Mouse (Mus musculus): ENCODE data around the gene Preb. TPM values are rescaled to one million over a fixed set of nuclear protein-coding genes. Genes with fewer than 3 reads are reported as not detected.

Gene Preb
- total and polyA plus RNA-seq, 3 experiments: 35.4 to 82.7 (median 48.9) TPM

- no peak for ATAC-seq (ENCODE audit: extremely low read depth, insufficient number of reproducible peaks, low FRiP score, poor library complexity, severe bottlenecking)
- no peaks in the 10 kb centered on the region for H3K9me3 ChIP-seq (replicated peaks)
- no peak for DNase-seq (ENCODE audit: low spot score)
- H3K27me3 ChIP-seq (ENCODE audit: insufficient read depth, low read length): peaks cover 30% of the 10 kb centered on the region
- peaks cover 14% of the 10 kb centered on the region for H3K4me1 ChIP-seq (ENCODE audit: insufficient read depth, low read depth, low read length)
- H3K36me3 ChIP-seq (replicated peaks): no peaks in the 10 kb centered on the region
- no peak overlapping the region for H3K4me3 ChIP-seq (ENCODE audit: low read depth, low read length)
- no peak for TF ChIP-seq TAL1 (conservative IDR thresholded peaks at IDR 0.05; ENCODE audit: low read depth, low read length)
- no peak for TF ChIP-seq GATA1 (IDR thresholded peaks at IDR 0.05; ENCODE audit: borderline replicate concordance, low read length)
- no peak for TF ChIP-seq GATA2 (IDR thresholded peaks at IDR 0.05; ENCODE audit: borderline replicate concordance, low read depth, low read length)
- TF ChIP-seq CTCF (IDR thresholded peaks at IDR 0.05; ENCODE audit: low read depth, low read length): no peak
These were observed 15.8 kb downstream of the Preb start for GRCm38 (mm10) chr5:30944344-30944743.

DNA sequence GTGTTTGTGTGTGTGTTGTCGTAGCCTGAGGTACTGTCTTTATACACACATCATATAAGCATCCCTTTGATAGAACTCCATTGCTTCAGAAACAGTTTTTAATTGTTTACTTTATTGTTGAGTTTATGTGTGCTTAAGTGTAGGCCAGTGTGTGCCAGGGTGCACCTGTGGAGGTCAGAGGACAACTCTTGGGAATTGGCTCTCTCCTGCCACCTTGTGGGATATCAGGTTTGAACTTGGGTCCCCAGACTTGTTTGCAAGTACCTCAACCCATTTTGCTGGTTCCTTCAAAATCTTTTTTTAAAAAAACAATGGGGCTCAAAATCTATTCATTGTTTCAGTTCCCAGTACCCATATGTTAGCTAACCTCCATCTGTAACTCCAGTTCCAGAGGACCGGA is 17.2 kb downstream of the Preb start:
- TF ChIP-seq TAL1 (conservative IDR thresholded peaks at IDR 0.05; ENCODE audit: low read depth, low read length) (no peak), POLR2AphosphoS5 (IDR thresholded peaks at IDR 0.05; ENCODE audit: insufficient replicate concordance, low read depth, low read length) (no peak), GATA1 (IDR thresholded peaks at IDR 0.05; ENCODE audit: borderline replicate concordance, low read length) (no peak), GATA2 (IDR thresholded peaks at IDR 0.05; ENCODE audit: borderline replicate concordance, low read depth, low read length) (no peak), CTCF (IDR thresholded peaks at IDR 0.05; ENCODE audit: low read depth, low read length) (no peak)
- no peak for DNase-seq (ENCODE audit: low spot score)

DNA sequence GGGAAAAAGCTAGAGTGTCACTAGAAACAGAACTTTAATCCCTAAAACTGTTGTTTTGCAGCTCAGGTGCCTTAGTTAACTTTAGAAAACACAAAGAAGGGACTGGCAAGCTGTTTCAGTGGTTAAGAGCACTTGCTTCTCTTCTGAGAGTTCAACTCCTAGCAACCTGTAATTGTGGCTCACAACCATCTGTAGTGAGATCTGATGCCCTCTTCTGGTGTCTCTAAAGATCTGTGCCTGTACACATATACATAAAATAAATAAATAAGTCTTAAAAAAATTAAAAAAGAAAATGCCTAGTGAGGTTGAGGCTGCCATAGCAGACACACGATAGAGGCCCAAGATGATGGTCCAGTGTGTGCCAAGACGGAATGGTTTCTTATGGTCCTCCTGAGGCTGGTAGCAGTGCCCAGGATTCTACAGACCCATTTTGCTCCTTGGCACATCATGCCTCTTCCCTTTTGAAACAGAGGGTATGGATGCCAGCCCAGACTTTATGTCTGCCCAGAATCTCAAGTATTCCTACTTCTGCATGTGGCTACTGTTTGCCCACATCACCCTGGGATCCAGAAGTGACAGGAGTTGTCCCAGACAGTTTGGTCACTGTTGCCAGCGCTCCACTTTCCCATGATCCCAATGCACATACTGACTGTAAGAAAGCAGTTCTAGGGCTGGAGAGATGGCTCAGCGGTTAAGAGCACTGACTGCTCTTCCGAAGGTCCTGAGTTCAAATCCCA is 25.3 kb downstream of the Preb start:
- Histone ChIP-seq H3K27me3 (ENCODE audit: insufficient read depth, low read length) (peaks cover 33% of the 10 kb centered on the region), H3K9me3 (replicated peaks) (no peaks in the 10 kb centered on the region), H3K36me3 (replicated peaks) (peaks cover 4% of the 10 kb centered on the region), H3K4me1 (ENCODE audit: insufficient read depth, low read depth, low read length) (no peaks in the 10 kb centered on the region; the same call in 1 of the 2 replicates), H3K4me3 (ENCODE audit: low read depth, low read length) (no peak overlapping the region)
- no peak for ATAC-seq (ENCODE audit: extremely low read depth, insufficient number of reproducible peaks, low FRiP score, poor library complexity, severe bottlenecking)
- TF ChIP-seq POLR2AphosphoS5 (IDR thresholded peaks at IDR 0.05; ENCODE audit: insufficient replicate concordance, low read depth, low read length) (no peak), TAL1 (conservative IDR thresholded peaks at IDR 0.05; ENCODE audit: low read depth, low read length) (no peak), CTCF (IDR thresholded peaks at IDR 0.05; ENCODE audit: low read depth, low read length) (no peak)
- no peak for DNase-seq (ENCODE audit: low spot score)

More for the DNA sequence above, 17.2 kb downstream of the Preb start:
- no peaks in the 10 kb centered on the region for H3K9me3 ChIP-seq (replicated peaks)
- no peak overlapping the region for H3K4me3 ChIP-seq (ENCODE audit: low read depth, low read length)
- peaks cover 30% of the 10 kb centered on the region for H3K27me3 ChIP-seq (ENCODE audit: insufficient read depth, low read length)
- H3K36me3 ChIP-seq (replicated peaks): no peaks in the 10 kb centered on the region
- H3K4me1 ChIP-seq (ENCODE audit: insufficient read depth, low read depth, low read length): peaks cover 5% of the 10 kb centered on the region; the same call in 1 of the 2 replicates
- no peak for ATAC-seq (ENCODE audit: extremely low read depth, insufficient number of reproducible peaks, low FRiP score, poor library complexity, severe bottlenecking)

GRCm38 (mm10) chr5:30933705-30934104 is 26.5 kb downstream of the Preb start:
- no peaks in the 10 kb centered on the region for H3K9me3 ChIP-seq (replicated peaks)
- no peaks in the 10 kb centered on the region; the same call in 1 of the 2 replicates for H3K4me1 ChIP-seq (ENCODE audit: insufficient read depth, low read depth, low read length)
- peaks cover 4% of the 10 kb centered on the region for H3K36me3 ChIP-seq (replicated peaks)
- no peak overlapping the region for H3K4me3 ChIP-seq (ENCODE audit: low read depth, low read length)
- peaks cover 33% of the 10 kb centered on the region for H3K27me3 ChIP-seq (ENCODE audit: insufficient read depth, low read length)
- DNase-seq (ENCODE audit: low spot score) (no peak), ATAC-seq (ENCODE audit: extremely low read depth, insufficient number of reproducible peaks, low FRiP score, poor library complexity, severe bottlenecking) (no peak)
- TF ChIP-seq CTCF (IDR thresholded peaks at IDR 0.05; ENCODE audit: low read depth, low read length) (no peak), POLR2AphosphoS5 (IDR thresholded peaks at IDR 0.05; ENCODE audit: insufficient replicate concordance, low read depth, low read length) (no peak), GATA2 (IDR thresholded peaks at IDR 0.05; ENCODE audit: borderline replicate concordance, low read depth, low read length) (no peak), TAL1 (conservative IDR thresholded peaks at IDR 0.05; ENCODE audit: low read depth, low read length) (no peak), GATA1 (IDR thresholded peaks at IDR 0.05; ENCODE audit: borderline replicate concordance, low read length) (no peak)

GRCm38 (mm10) chr5:30931378-30931777 is 28.8 kb downstream of the Preb start:
- no peak for ATAC-seq (ENCODE audit: extremely low read depth, insufficient number of reproducible peaks, low FRiP score, poor library complexity, severe bottlenecking)
- no peak for TF ChIP-seq CTCF (IDR thresholded peaks at IDR 0.05; ENCODE audit: low read depth, low read length)
- TF ChIP-seq GATA1 (IDR thresholded peaks at IDR 0.05; ENCODE audit: borderline replicate concordance, low read length): no peak
- TF ChIP-seq TAL1 (conservative IDR thresholded peaks at IDR 0.05; ENCODE audit: low read depth, low read length): no peak
- TF ChIP-seq POLR2AphosphoS5 (IDR thresholded peaks at IDR 0.05; ENCODE audit: insufficient replicate concordance, low read depth, low read length): no peak
- TF ChIP-seq GATA2 (IDR thresholded peaks at IDR 0.05; ENCODE audit: borderline replicate concordance, low read depth, low read length): no peak
- Histone ChIP-seq H3K4me1 (ENCODE audit: insufficient read depth, low read depth, low read length) (no peaks in the 10 kb centered on the region; the same call in 1 of the 2 replicates), H3K4me3 (ENCODE audit: low read depth, low read length) (no peak overlapping the region), H3K9me3 (replicated peaks) (no peaks in the 10 kb centered on the region), H3K27me3 (ENCODE audit: insufficient read depth, low read length) (peaks cover 33% of the 10 kb centered on the region), H3K36me3 (replicated peaks) (peaks cover 11% of the 10 kb centered on the region)
- DNase-seq (ENCODE audit: low spot score): no peak

- no peaks in the 10 kb centered on the region for H3K9me3 ChIP-seq (replicated peaks)
- H3K27me3 ChIP-seq (ENCODE audit: insufficient read depth, low read length): peaks cover 32% of the 10 kb centered on the region
- ATAC-seq (ENCODE audit: extremely low read depth, insufficient number of reproducible peaks, low FRiP score, poor library complexity, severe bottlenecking): no peak
- no peaks in the 10 kb centered on the region; the same call in 1 of the 2 replicates for H3K4me1 ChIP-seq (ENCODE audit: insufficient read depth, low read depth, low read length)
- DNase-seq (ENCODE audit: low spot score): no peak
- peaks cover 12% of the 10 kb centered on the region for H3K36me3 ChIP-seq (replicated peaks)
- TF ChIP-seq POLR2AphosphoS5 (IDR thresholded peaks at IDR 0.05; ENCODE audit: insufficient replicate concordance, low read depth, low read length) (no peak), GATA1 (IDR thresholded peaks at IDR 0.05; ENCODE audit: borderline replicate concordance, low read length) (no peak), CTCF (IDR thresholded peaks at IDR 0.05; ENCODE audit: low read depth, low read length) (no peak), GATA2 (IDR thresholded peaks at IDR 0.05; ENCODE audit: borderline replicate concordance, low read depth, low read length) (no peak), TAL1 (conservative IDR thresholded peaks at IDR 0.05; ENCODE audit: low read depth, low read length) (no peak)
- H3K4me3 ChIP-seq (ENCODE audit: low read depth, low read length): no peak overlapping the region
These were observed 29.3 kb downstream of the Preb start for GRCm38 (mm10) chr5:30930846-30931245.

Data from G1E (cell line).